Mouse (Mus musculus): ENCODE measurements around the gene Rfx7. TPM values are rescaled to one million over a fixed set of nuclear protein-coding genes. Genes with fewer than 3 reads are reported as not detected.

Gene Rfx7
- total and polyA plus RNA-seq, 2 experiments from 2014 or later, result 12.2 to 48.2 TPM

GRCm38 (mm10) chr9:72609771-72610170, 77.7 kb downstream of the Rfx7 start:
- Histone ChIP-seq H3K27ac (ENCODE audit: low read depth, low read length) (no peak overlapping the region), H3K4me1 (ENCODE audit: insufficient read depth, low read length) (no peaks in the 10 kb centered on the region), H3K4me3 (ENCODE audit: low read depth, low read length) (no peak overlapping the region), H3K4me2 (ENCODE audit: low read depth, low read length, poor library complexity, severe bottlenecking) (no peak overlapping the region), H3K27me3 (ENCODE audit: insufficient read depth, low read length) (no peaks in the 10 kb centered on the region), H3K36me3 (ENCODE audit: insufficient read depth, low read length) (peaks cover 14% of the 10 kb centered on the region), H3K9me3 (ENCODE audit: low read length) (no peaks in the 10 kb centered on the region), H3K9ac (replicated peaks; ENCODE audit: low read length, poor library complexity, severe bottlenecking) (no peak overlapping the region)
- no peak for DNase-seq (ENCODE audit: low spot score)
- ATAC-seq (ENCODE audit: low FRiP score), result no peak
- TF ChIP-seq CTCF (IDR thresholded peaks at IDR 0.05), result no peak

GRCm38 (mm10) chr9:72613884-72614283, 81.8 kb downstream of the Rfx7 start:
- Histone ChIP-seq H3K36me3 (ENCODE audit: insufficient read depth, low read length) (peaks cover 30% of the 10 kb centered on the region), H3K4me2 (ENCODE audit: low read depth, low read length, poor library complexity, severe bottlenecking) (no peak overlapping the region), H3K27me3 (ENCODE audit: insufficient read depth, low read length) (no peaks in the 10 kb centered on the region), H3K27ac (ENCODE audit: low read depth, low read length) (0 out of 2 replicates have a peak overlapping the region, but pooled peaks have one; percentile 38), H3K9ac (replicated peaks; ENCODE audit: low read length, poor library complexity, severe bottlenecking) (no peak overlapping the region), H3K4me3 (ENCODE audit: low read depth, low read length) (no peak overlapping the region), H3K4me1 (ENCODE audit: insufficient read depth, low read length) (no peaks in the 10 kb centered on the region), H3K9me3 (ENCODE audit: low read length) (no peaks in the 10 kb centered on the region)
- ATAC-seq (ENCODE audit: low FRiP score), result no peak
- peak; percentile 50 for DNase-seq (ENCODE audit: low spot score)
- TF ChIP-seq CTCF (IDR thresholded peaks at IDR 0.05), result no peak
- WGBS, result 75% methylated on average over 2 of the region's 2 CpGs

- peaks cover 35% of the 10 kb centered on the region for H3K36me3 ChIP-seq (ENCODE audit: insufficient read depth, low read length)
Measured at GRCm38 (mm10) chr9:72614786-72615480, 82.9 kb downstream of the Rfx7 start.

DNA sequence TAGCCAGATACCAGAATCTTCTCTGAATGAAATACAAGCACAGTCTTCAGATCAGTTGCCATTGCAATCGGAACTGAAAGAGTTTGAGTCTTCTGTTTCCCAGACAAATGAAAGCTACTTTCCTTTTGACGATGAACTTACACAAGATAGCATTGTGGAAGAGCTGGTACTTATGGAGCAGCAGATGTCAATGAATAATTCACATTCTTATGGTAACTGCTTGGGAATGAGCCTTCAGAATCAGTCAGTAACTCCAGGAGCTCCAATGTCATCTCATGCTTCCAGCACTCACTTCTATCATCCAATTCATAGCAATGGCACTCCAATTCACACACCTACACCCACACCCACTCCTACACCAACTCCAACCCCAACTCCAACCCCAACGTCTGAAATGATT, 86.0 kb downstream of the Rfx7 start:
- Histone ChIP-seq H3K36me3 (ENCODE audit: insufficient read depth, low read length) (peaks cover 30% of the 10 kb centered on the region), H3K9ac (replicated peaks; ENCODE audit: low read length, poor library complexity, severe bottlenecking) (no peak overlapping the region), H3K27ac (ENCODE audit: low read depth, low read length) (no peak overlapping the region), H3K27me3 (ENCODE audit: insufficient read depth, low read length) (no peaks in the 10 kb centered on the region), H3K4me2 (ENCODE audit: low read depth, low read length, poor library complexity, severe bottlenecking) (no peak overlapping the region), H3K4me3 (ENCODE audit: low read depth, low read length) (no peak overlapping the region), H3K9me3 (ENCODE audit: low read length) (no peaks in the 10 kb centered on the region), H3K4me1 (ENCODE audit: insufficient read depth, low read length) (no peaks in the 10 kb centered on the region)
- ATAC-seq (ENCODE audit: low FRiP score) (no peak), DNase-seq (ENCODE audit: low spot score) (no peak)
- WGBS, result 83% methylated on average over 3 of the region's 3 CpGs
- no peak for TF ChIP-seq CTCF (IDR thresholded peaks at IDR 0.05)

More at GRCm38 (mm10) chr9:72614786-72615480, 82.9 kb downstream of the Rfx7 start:
- Histone ChIP-seq H3K27ac (ENCODE audit: low read depth, low read length) (0 out of 2 replicates have a peak overlapping the region, but pooled peaks have one; percentile 1), H3K4me2 (ENCODE audit: low read depth, low read length, poor library complexity, severe bottlenecking) (no peak overlapping the region), H3K9me3 (ENCODE audit: low read length) (no peaks in the 10 kb centered on the region), H3K4me1 (ENCODE audit: insufficient read depth, low read length) (no peaks in the 10 kb centered on the region), H3K27me3 (ENCODE audit: insufficient read depth, low read length) (no peaks in the 10 kb centered on the region), H3K9ac (replicated peaks; ENCODE audit: low read length, poor library complexity, severe bottlenecking) (no peak overlapping the region), H3K4me3 (ENCODE audit: low read depth, low read length) (no peak overlapping the region)
- DNase-seq (ENCODE audit: low spot score) (peak; percentile 55), ATAC-seq (ENCODE audit: low FRiP score) (no peak)
- peak; percentile 71 for TF ChIP-seq CTCF (IDR thresholded peaks at IDR 0.05)
- WGBS, result 47% methylated on average over 6 of the region's 6 CpGs

- no peak overlapping the region for H3K4me2 ChIP-seq (ENCODE audit: low read depth, low read length, poor library complexity, severe bottlenecking)
- no peaks in the 10 kb centered on the region for H3K9me3 ChIP-seq (ENCODE audit: low read length)
- peaks cover 10% of the 10 kb centered on the region for H3K36me3 ChIP-seq (ENCODE audit: insufficient read depth, low read length)
- ATAC-seq (ENCODE audit: low FRiP score), result no peak
- no peaks in the 10 kb centered on the region for H3K4me1 ChIP-seq (ENCODE audit: insufficient read depth, low read length)
- no peaks in the 10 kb centered on the region for H3K27me3 ChIP-seq (ENCODE audit: insufficient read depth, low read length)
- no peak overlapping the region for H3K27ac ChIP-seq (ENCODE audit: low read depth, low read length)
- TF ChIP-seq CTCF (IDR thresholded peaks at IDR 0.05), result no peak
- no peak overlapping the region for H3K9ac ChIP-seq (replicated peaks; ENCODE audit: low read length, poor library complexity, severe bottlenecking)
- WGBS, result 100% methylated on average over 1 of the region's 1 CpGs
- H3K4me3 ChIP-seq (ENCODE audit: low read depth, low read length), result no peak overlapping the region
- DNase-seq (ENCODE audit: low spot score), result no peak
Measured at GRCm38 (mm10) chr9:72623605-72624004, 91.6 kb downstream of the Rfx7 start.

GRCm38 (mm10) chr9:72627598-72627997, 95.6 kb downstream of the Rfx7 start:
- WGBS, result 25% methylated on average over 1 of the region's 1 CpGs
- no peak for ATAC-seq (ENCODE audit: low FRiP score)

More at GRCm38 (mm10) chr9:72627598-72627997, 95.6 kb downstream of the Rfx7 start:
- Histone ChIP-seq H3K4me3 (ENCODE audit: low read depth, low read length) (no peak overlapping the region), H3K36me3 (ENCODE audit: insufficient read depth, low read length) (no peaks in the 10 kb centered on the region), H3K4me2 (ENCODE audit: low read depth, low read length, poor library complexity, severe bottlenecking) (no peak overlapping the region), H3K27ac (ENCODE audit: low read depth, low read length) (no peak overlapping the region), H3K27me3 (ENCODE audit: insufficient read depth, low read length) (no peaks in the 10 kb centered on the region), H3K4me1 (ENCODE audit: insufficient read depth, low read length) (no peaks in the 10 kb centered on the region), H3K9ac (replicated peaks; ENCODE audit: low read length, poor library complexity, severe bottlenecking) (no peak overlapping the region), H3K9me3 (ENCODE audit: low read length) (no peaks in the 10 kb centered on the region)
- DNase-seq (ENCODE audit: low spot score), result no peak
- TF ChIP-seq CTCF (IDR thresholded peaks at IDR 0.05), result no peak

Data from midbrain, postnatal 0 days (tissue).